Mouse (Mus musculus) C2C12 (cell line): ENCODE results near the gene Nrcam.

ENCODE experiments used
- CTCF ChIP-seq: IDR thresholded peaks from one replicate; pipeline ENCODE4 v1.5.1; 2011; ENCODE audit not compliant: control insufficient read depth, insufficient read depth, insufficient read length
- MYOG ChIP-seq: IDR thresholded peaks from one replicate; pipeline ENCODE4 v1.6.1; 2011; ENCODE audit not compliant: control insufficient read depth, insufficient read length; ENCODE audit errors: extremely low read depth

DNA sequence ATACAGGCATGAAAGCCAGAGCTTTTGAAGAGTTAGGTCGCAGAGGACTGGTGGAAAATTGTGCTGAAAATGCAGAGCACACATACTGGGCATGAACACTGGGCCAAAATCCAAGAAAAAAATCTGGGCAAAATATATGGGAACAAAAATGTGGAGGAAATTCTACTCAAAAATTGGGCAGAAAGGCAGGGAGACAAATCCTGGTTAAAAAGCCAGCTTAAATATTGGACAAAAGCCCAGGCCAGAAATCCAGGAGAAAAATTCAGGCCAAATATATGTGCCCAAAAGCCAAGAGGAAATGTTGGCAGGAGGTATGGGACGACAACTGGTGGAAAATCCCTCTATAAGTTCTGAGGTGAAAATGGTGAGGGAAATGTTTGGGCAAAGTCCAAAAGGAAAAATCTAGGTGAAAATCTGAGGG is 288.3 kb downstream of the Nrcam start:
- TF ChIP-seq CTCF (no peak), MYOG (no peak)
